Mouse (Mus musculus): ENCODE results near the gene Macf1. TPM values are rescaled to one million over a fixed set of nuclear protein-coding genes. Genes with fewer than 3 reads are reported as not detected.
A peak's percentile ranks its signal among the peaks of the same experiment; 100 is the strongest.

Gene Macf1
- polyA plus RNA-seq, 1 experiment, result 60.4 TPM

GRCm38 (mm10) chr4:123669696-123670095 is 14.5 kb downstream of the Macf1 start:
- TF ChIP-seq MAX (IDR thresholded peaks at IDR 0.05) (no peak), CEBPB (IDR thresholded peaks at IDR 0.05; ENCODE audit: low read depth) (no peak), MYOD1 (IDR thresholded peaks at IDR 0.05; ENCODE audit: control insufficient read depth, insufficient read length, low read depth) (no peak), CTCF (IDR thresholded peaks at IDR 0.05; ENCODE audit: control insufficient read depth, insufficient read depth, insufficient read length) (no peak), USF1 (IDR thresholded peaks at IDR 0.05; ENCODE audit: low read depth) (no peak), MYOG (IDR thresholded peaks at IDR 0.05; ENCODE audit: control insufficient read depth, extremely low read depth, insufficient read length) (no peak), FOSL1 (IDR thresholded peaks at IDR 0.05; ENCODE audit: insufficient read depth, low read length, poor library complexity, severe bottlenecking) (no peak)
- Histone ChIP-seq H3K79me3 (ENCODE audit: low read depth) (peaks cover 4% of the 10 kb centered on the region), H3K79me2 (ENCODE audit: control insufficient read depth, insufficient read depth) (no peaks in the 10 kb centered on the region)

GRCm38 (mm10) chr4:123667260-123667867 is 16.8 kb downstream of the Macf1 start:
- no peak overlapping the region for H3K4me3 ChIP-seq (ENCODE audit: insufficient read depth, poor library complexity, severe bottlenecking)
- H3K79me3 ChIP-seq (ENCODE audit: low read depth), result peaks cover 11% of the 10 kb centered on the region
- peaks cover 21% of the 10 kb centered on the region for H3K79me2 ChIP-seq (ENCODE audit: control insufficient read depth, insufficient read depth)
- H3ac ChIP-seq (ENCODE audit: control insufficient read depth, insufficient read length, low read depth), result no peak overlapping the region
- no peaks in the 10 kb centered on the region for H3K27me3 ChIP-seq (ENCODE audit: control insufficient read depth, insufficient read depth, insufficient read length)
- no peaks in the 10 kb centered on the region for H3K36me3 ChIP-seq (ENCODE audit: control insufficient read depth, insufficient read depth)
- TF ChIP-seq USF1 (IDR thresholded peaks at IDR 0.05; ENCODE audit: low read depth) (no peak), MYOD1 (IDR thresholded peaks at IDR 0.05; ENCODE audit: control insufficient read depth, insufficient read length, low read depth) (no peak), CTCF (IDR thresholded peaks at IDR 0.05; ENCODE audit: control insufficient read depth, insufficient read depth, insufficient read length) (peak; percentile 40), MAX (IDR thresholded peaks at IDR 0.05) (no peak)

More at GRCm38 (mm10) chr4:123669696-123670095, 14.5 kb downstream of the Macf1 start:
- Histone ChIP-seq H3K4me3 (ENCODE audit: insufficient read depth, poor library complexity, severe bottlenecking) (no peak overlapping the region), H3ac (ENCODE audit: control insufficient read depth, insufficient read length, low read depth) (no peak overlapping the region), H3K27me3 (ENCODE audit: control insufficient read depth, insufficient read depth, insufficient read length) (no peaks in the 10 kb centered on the region), H3K36me3 (ENCODE audit: control insufficient read depth, insufficient read depth) (no peaks in the 10 kb centered on the region)

- TF ChIP-seq MYOG (IDR thresholded peaks at IDR 0.05; ENCODE audit: control insufficient read depth, extremely low read depth, insufficient read length), result no peak
- TF ChIP-seq MYOD1 (IDR thresholded peaks at IDR 0.05; ENCODE audit: control insufficient read depth, insufficient read length, low read depth), result no peak
- TF ChIP-seq FOSL1 (IDR thresholded peaks at IDR 0.05; ENCODE audit: insufficient read depth, low read length, poor library complexity, severe bottlenecking), result no peak
- no peak for TF ChIP-seq USF1 (IDR thresholded peaks at IDR 0.05; ENCODE audit: low read depth)
- TF ChIP-seq CTCF (IDR thresholded peaks at IDR 0.05; ENCODE audit: control insufficient read depth, insufficient read depth, insufficient read length), result no peak
- no peak for TF ChIP-seq CEBPB (IDR thresholded peaks at IDR 0.05; ENCODE audit: low read depth)
- no peak for TF ChIP-seq MAX (IDR thresholded peaks at IDR 0.05)
- H3ac ChIP-seq (ENCODE audit: control insufficient read depth, insufficient read length, low read depth), result no peak overlapping the region
- no peak overlapping the region for H3K4me3 ChIP-seq (ENCODE audit: insufficient read depth, poor library complexity, severe bottlenecking)
- H3K36me3 ChIP-seq (ENCODE audit: control insufficient read depth, insufficient read depth), result no peaks in the 10 kb centered on the region
- H3K79me2 ChIP-seq (ENCODE audit: control insufficient read depth, insufficient read depth), result peaks cover 30% of the 10 kb centered on the region
- H3K27me3 ChIP-seq (ENCODE audit: control insufficient read depth, insufficient read depth, insufficient read length), result no peaks in the 10 kb centered on the region
- H3K79me3 ChIP-seq (ENCODE audit: low read depth), result peaks cover 13% of the 10 kb centered on the region
Observed at GRCm38 (mm10) chr4:123666517-123666916, 17.6 kb downstream of the Macf1 start.

- Histone ChIP-seq H3K36me3 (ENCODE audit: control insufficient read depth, insufficient read depth) (no peaks in the 10 kb centered on the region), H3K27me3 (ENCODE audit: control insufficient read depth, insufficient read depth, insufficient read length) (no peaks in the 10 kb centered on the region), H3ac (ENCODE audit: control insufficient read depth, insufficient read length, low read depth) (no peak overlapping the region), H3K4me3 (ENCODE audit: insufficient read depth, poor library complexity, severe bottlenecking) (no peak overlapping the region), H3K79me2 (ENCODE audit: control insufficient read depth, insufficient read depth) (peaks cover 37% of the 10 kb centered on the region), H3K79me3 (ENCODE audit: low read depth) (peaks cover 16% of the 10 kb centered on the region)
- TF ChIP-seq MAX (IDR thresholded peaks at IDR 0.05), result no peak
- no peak for TF ChIP-seq MYOD1 (IDR thresholded peaks at IDR 0.05; ENCODE audit: control insufficient read depth, insufficient read length, low read depth)
- TF ChIP-seq CEBPB (IDR thresholded peaks at IDR 0.05; ENCODE audit: low read depth), result no peak
- TF ChIP-seq CTCF (IDR thresholded peaks at IDR 0.05; ENCODE audit: control insufficient read depth, insufficient read depth, insufficient read length), result no peak
- no peak for TF ChIP-seq MYOG (IDR thresholded peaks at IDR 0.05; ENCODE audit: control insufficient read depth, extremely low read depth, insufficient read length)
- TF ChIP-seq FOSL1 (IDR thresholded peaks at IDR 0.05; ENCODE audit: insufficient read depth, low read length, poor library complexity, severe bottlenecking), result no peak
- TF ChIP-seq USF1 (IDR thresholded peaks at IDR 0.05; ENCODE audit: low read depth), result no peak
Observed at GRCm38 (mm10) chr4:123665681-123666278, 18.4 kb downstream of the Macf1 start.

- peak overlapping the region; percentile 91 for H3ac ChIP-seq (ENCODE audit: control insufficient read depth, insufficient read length, low read depth)
- peak overlapping the region; percentile 57 for H3K4me3 ChIP-seq (ENCODE audit: insufficient read depth, poor library complexity, severe bottlenecking)
- H3K36me3 ChIP-seq (ENCODE audit: control insufficient read depth, insufficient read depth), result no peaks in the 10 kb centered on the region
- TF ChIP-seq MYOG (IDR thresholded peaks at IDR 0.05; ENCODE audit: control insufficient read depth, extremely low read depth, insufficient read length) (no peak), USF1 (IDR thresholded peaks at IDR 0.05; ENCODE audit: low read depth) (no peak), CEBPB (IDR thresholded peaks at IDR 0.05; ENCODE audit: low read depth) (no peak), CTCF (IDR thresholded peaks at IDR 0.05; ENCODE audit: control insufficient read depth, insufficient read depth, insufficient read length) (no peak), FOSL1 (IDR thresholded peaks at IDR 0.05; ENCODE audit: insufficient read depth, low read length, poor library complexity, severe bottlenecking) (no peak)
- no peaks in the 10 kb centered on the region for H3K27me3 ChIP-seq (ENCODE audit: control insufficient read depth, insufficient read depth, insufficient read length)
- H3K79me2 ChIP-seq (ENCODE audit: control insufficient read depth, insufficient read depth), result peaks cover 43% of the 10 kb centered on the region
- H3K79me3 ChIP-seq (ENCODE audit: low read depth), result peaks cover 19% of the 10 kb centered on the region
Observed at GRCm38 (mm10) chr4:123664951-123665661, 19.1 kb downstream of the Macf1 start.
